Mouse (Mus musculus): ENCODE measurements around the gene Lrrc66. TPM values are rescaled to one million over a fixed set of nuclear protein-coding genes. Genes with fewer than 3 reads are reported as not detected.

The Lrrc66 gene
- polyA plus RNA-seq, 1 experiment from 2014 or later = not detected

GRCm38 (mm10) chr5:73566119-73566518 lies 66.2 kb downstream of the Lrrc66 start:
- Histone ChIP-seq H3K27ac (replicated peaks; ENCODE audit: low read depth, low read length) (no peak overlapping the region), H3K4me3 (replicated peaks; ENCODE audit: low read depth, low read length) (no peak overlapping the region), H3K4me2 (ENCODE audit: low read length) (no peak overlapping the region), H3K27me3 (ENCODE audit: control insufficient read depth, insufficient read depth, low read length) (no peaks in the 10 kb centered on the region), H3K9me3 (ENCODE audit: control insufficient read depth, low read length) (no peaks in the 10 kb centered on the region), H3K9ac (replicated peaks; ENCODE audit: low read length) (no peak overlapping the region), H3K36me3 (ENCODE audit: control insufficient read depth, insufficient read depth, low read length) (peaks cover 2% of the 10 kb centered on the region; the same call in 1 of the 2 replicates), H3K4me1 (ENCODE audit: control insufficient read depth, insufficient read depth, low read length) (no peaks in the 10 kb centered on the region)
- DNase-seq (no peak), ATAC-seq (ENCODE audit: low FRiP score, low TSS enrichment) (no peak)
- WGBS = 90% methylated on average over 5 of the region's 5 CpGs

GRCm38 (mm10) chr5:73564038-73564437 lies 68.3 kb downstream of the Lrrc66 start:
- Histone ChIP-seq H3K9ac (replicated peaks; ENCODE audit: low read length) (no peak overlapping the region), H3K4me2 (ENCODE audit: low read length) (no peak overlapping the region), H3K27me3 (ENCODE audit: control insufficient read depth, insufficient read depth, low read length) (no peaks in the 10 kb centered on the region), H3K4me3 (replicated peaks; ENCODE audit: low read depth, low read length) (no peak overlapping the region), H3K36me3 (ENCODE audit: control insufficient read depth, insufficient read depth, low read length) (peaks cover 13% of the 10 kb centered on the region), H3K27ac (replicated peaks; ENCODE audit: low read depth, low read length) (no peak overlapping the region), H3K9me3 (ENCODE audit: control insufficient read depth, low read length) (no peaks in the 10 kb centered on the region), H3K4me1 (ENCODE audit: control insufficient read depth, insufficient read depth, low read length) (no peaks in the 10 kb centered on the region)
- ATAC-seq (ENCODE audit: low FRiP score, low TSS enrichment) = no peak
- no peak for DNase-seq
- WGBS = 88% methylated on average over 6 of the region's 6 CpGs

DNA sequence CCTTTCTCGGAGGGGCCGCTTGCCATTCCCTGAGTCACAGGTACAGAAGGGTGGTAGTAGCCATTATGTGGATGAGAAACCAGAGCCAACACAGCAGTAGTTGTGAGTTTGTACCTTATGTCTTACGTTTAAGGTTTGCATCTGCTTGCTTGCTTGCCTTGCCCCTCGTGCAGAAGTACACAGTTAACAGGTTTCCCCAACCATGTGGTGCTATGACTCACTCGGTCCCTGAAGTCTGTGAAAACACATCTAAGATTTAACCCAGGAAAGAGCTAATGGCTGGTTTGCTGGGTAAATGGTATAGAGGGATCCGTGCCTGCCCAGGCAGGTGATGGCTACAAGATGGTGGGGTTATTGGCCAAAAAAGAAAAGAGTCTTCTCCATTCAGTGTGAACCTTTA lies 73.6 kb downstream of the Lrrc66 start:
- no peak overlapping the region for H3K27ac ChIP-seq (replicated peaks; ENCODE audit: low read depth, low read length)
- no peaks in the 10 kb centered on the region for H3K9me3 ChIP-seq (ENCODE audit: control insufficient read depth, low read length)
- no peak overlapping the region for H3K4me2 ChIP-seq (ENCODE audit: low read length)
- no peak for DNase-seq
- H3K36me3 ChIP-seq (ENCODE audit: control insufficient read depth, insufficient read depth, low read length) = peaks cover 33% of the 10 kb centered on the region
- no peak overlapping the region for H3K4me3 ChIP-seq (replicated peaks; ENCODE audit: low read depth, low read length)
- no peak overlapping the region for H3K9ac ChIP-seq (replicated peaks; ENCODE audit: low read length)
- no peaks in the 10 kb centered on the region for H3K27me3 ChIP-seq (ENCODE audit: control insufficient read depth, insufficient read depth, low read length)
- 95% methylated on average over 6 of the region's 6 CpGs for WGBS
- no peaks in the 10 kb centered on the region for H3K4me1 ChIP-seq (ENCODE audit: control insufficient read depth, insufficient read depth, low read length)
- ATAC-seq (ENCODE audit: low FRiP score, low TSS enrichment) = no peak

GRCm38 (mm10) chr5:73556733-73557425 lies 75.4 kb downstream of the Lrrc66 start:
- Histone ChIP-seq H3K27me3 (ENCODE audit: control insufficient read depth, insufficient read depth, low read length) (no peaks in the 10 kb centered on the region), H3K9me3 (ENCODE audit: control insufficient read depth, low read length) (no peaks in the 10 kb centered on the region), H3K36me3 (ENCODE audit: control insufficient read depth, insufficient read depth, low read length) (peaks cover 44% of the 10 kb centered on the region), H3K27ac (replicated peaks; ENCODE audit: low read depth, low read length) (no peak overlapping the region), H3K4me2 (ENCODE audit: low read length) (no peak overlapping the region), H3K4me1 (ENCODE audit: control insufficient read depth, insufficient read depth, low read length) (no peaks in the 10 kb centered on the region), H3K9ac (replicated peaks; ENCODE audit: low read length) (no peak overlapping the region), H3K4me3 (replicated peaks; ENCODE audit: low read depth, low read length) (no peak overlapping the region)
- WGBS = 83% methylated on average over 12 of the region's 12 CpGs
- DNase-seq (no peak), ATAC-seq (ENCODE audit: low FRiP score, low TSS enrichment) (no peak)

Other genes with a start within 250 kb of the Lrrc66 start
- 0.38 and 0.49 TPM in 2 replicates for gene Cwh43, start 226.5 kb downstream of the Lrrc66 start, polyA plus RNA-seq (2014; fragmentation: Nextera tagmentation; extraction: Ambion mirVana)
- 41.7 and 62.2 TPM in 2 replicates for gene Dcun1d4, start 151.5 kb downstream of the Lrrc66 start, polyA plus RNA-seq (2014; fragmentation: Nextera tagmentation; extraction: Ambion mirVana)
- gene Sgcb, start 15.3 kb upstream of the Lrrc66 start, polyA plus RNA-seq (2014; fragmentation: Nextera tagmentation; extraction: Ambion mirVana) = 30.8 and 32.2 TPM in 2 replicates
- gene Spata18, start 18.9 kb upstream of the Lrrc66 start, polyA plus RNA-seq (2014; fragmentation: Nextera tagmentation; extraction: Ambion mirVana) = 0.21 TPM in 1 of 2 replicates, not detected in the other

All from midbrain, embryonic 14.5 days (tissue).